Mouse (Mus musculus) CH12.LX (cell line): ENCODE data around the gene Plac8. TPM values are rescaled to one million over a fixed set of nuclear protein-coding genes. Genes with fewer than 3 reads are reported as not detected.

ENCODE experiments used
- DNase-seq: peaks from one replicate; pipeline ENCODE4 v3.0.0-alpha.2; 2013; ENCODE audit errors: extremely low read depth
- H3K27ac ChIP-seq: 2 replicates; pipeline ENCODE4 v1.5.1; 2012; ENCODE audit warnings: low read depth, mild to moderate bottlenecking, control low read depth, moderate library complexity; ENCODE audit not compliant: insufficient read depth
- H3K27me3 ChIP-seq: replicated peaks from 2 replicates; pipeline ENCODE3; 2012; ENCODE audit warnings: inconsistent platforms
- H3K36me3 ChIP-seq, 2 experiments: replicated peaks in 1 of 2; 2 replicates each; pipeline versions ENCODE3 to v1.6.1; 2012; ENCODE audit warnings: inconsistent platforms in 1 of 2, low read length in 1 of 2, mild to moderate bottlenecking in 1 of 2, mixed read lengths in 1 of 2, moderate library complexity in 1 of 2; ENCODE audit not compliant: control insufficient read depth in 1 of 2, insufficient read depth in 1 of 2
- H3K4me1 ChIP-seq, 2 experiments: 2 replicates each; pipeline ENCODE4 v1.6.1; 2012; ENCODE audit warnings: inconsistent platforms in 1 of 2, moderate library complexity in 1 of 2; ENCODE audit not compliant: insufficient read depth in 2 of 2, control insufficient read depth in 1 of 2
- H3K4me2 ChIP-seq: 2 replicates; pipeline ENCODE4 v1.6.1; 2012; ENCODE audit warnings: low read depth, mild to moderate bottlenecking, control low read depth; ENCODE audit not compliant: poor library complexity, insufficient read depth, severe bottlenecking
- H3K4me3 ChIP-seq, 3 experiments: fragments of 150-350 bp in 1 of 3; sonication (generic) in 1 of 3; replicated peaks in 1 of 3; 2 replicates each; pipeline versions ENCODE3 to v1.5.1; 2011 to 2012; ENCODE audit warnings: low read depth in 2 of 3, low read length in 2 of 3, mild to moderate bottlenecking in 2 of 3, moderate library complexity in 2 of 3, control low read depth in 1 of 3, improper control_type of control experiment in 1 of 3, inconsistent platforms in 1 of 3, mixed read lengths in 1 of 3; ENCODE audit not compliant: poor library complexity in 1 of 3
- H3K79me2 ChIP-seq: replicated peaks from 2 replicates; pipeline ENCODE4 v1.6.1; 2012; ENCODE audit warnings: mild to moderate bottlenecking, moderate library complexity; ENCODE audit not compliant: control insufficient read depth, poor library complexity, insufficient read depth, severe bottlenecking; ENCODE audit errors: extremely low read depth
- H3K9ac ChIP-seq: 2 replicates; pipeline ENCODE4 v1.6.1; 2012; ENCODE audit warnings: low read depth, mild to moderate bottlenecking, control low read depth, moderate library complexity; ENCODE audit not compliant: insufficient read depth
- H3K9me3 ChIP-seq: replicated peaks from 2 replicates; pipeline ENCODE3; 2012; ENCODE audit warnings: low read length, inconsistent platforms, mixed read lengths
- BHLHE40 ChIP-seq: IDR thresholded peaks from 2 replicates; pipeline ENCODE4 v1.6.1; 2011; ENCODE audit warnings: mild to moderate bottlenecking, low read depth, low read length, improper control_type of control experiment
- CTCF ChIP-seq, 2 experiments: IDR thresholded peaks in 1 of 2; conservative IDR thresholded peaks in 1 of 2; 2 replicates each; pipeline ENCODE4 v1.5.1; 2011 to 2012; ENCODE audit warnings: low read depth in 2 of 2, low read length in 2 of 2, improper control_type of control experiment in 1 of 2, inconsistent platforms in 1 of 2, mild to moderate bottlenecking in 1 of 2, moderate library complexity in 1 of 2
- E2F4 ChIP-seq: IDR thresholded peaks from 2 replicates; pipeline ENCODE4 v1.6.1; 2011; ENCODE audit warnings: low read depth, low read length, improper control_type of control experiment; ENCODE audit not compliant: insufficient replicate concordance
- ELF1 ChIP-seq: IDR thresholded peaks from 2 replicates; pipeline ENCODE4 v1.6.1; 2014; ENCODE audit warnings: low read depth, mild to moderate bottlenecking, inconsistent platforms, low read length, improper control_type of control experiment
- EP300 ChIP-seq: IDR thresholded peaks from 2 replicates; pipeline ENCODE4 v1.6.1; 2011; ENCODE audit warnings: low read length, improper control_type of control experiment
- ETS1 ChIP-seq: conservative IDR thresholded peaks from 2 replicates; pipeline ENCODE4 v1.6.1; 2012; ENCODE audit warnings: low read depth, mild to moderate bottlenecking, inconsistent platforms, low read length, improper control_type of control experiment, moderate library complexity
- HCFC1 ChIP-seq: IDR thresholded peaks from 2 replicates; pipeline ENCODE4 v1.6.1; 2012; ENCODE audit warnings: low read depth, mild to moderate bottlenecking, inconsistent platforms, low read length, improper control_type of control experiment
- IRF4 ChIP-seq: IDR thresholded peaks from 2 replicates; pipeline ENCODE4 v1.6.1; 2014; ENCODE audit warnings: low read depth, mild to moderate bottlenecking, inconsistent platforms, low read length, improper control_type of control experiment
- JUN ChIP-seq: IDR thresholded peaks from 2 replicates; pipeline ENCODE4 v1.6.1; 2011; ENCODE audit warnings: low read depth, mild to moderate bottlenecking, low read length, improper control_type of control experiment, moderate library complexity; ENCODE audit not compliant: insufficient read depth
- JUND ChIP-seq: conservative IDR thresholded peaks from 2 replicates; pipeline ENCODE4 v1.6.1; 2011; ENCODE audit warnings: low read depth, low read length, improper control_type of control experiment
- KAT2A ChIP-seq: IDR thresholded peaks from 2 replicates; pipeline ENCODE4 v1.6.1; 2012; ENCODE audit warnings: low read length, improper control_type of control experiment, inconsistent platforms; ENCODE audit not compliant: insufficient replicate concordance
- MAFK ChIP-seq: IDR thresholded peaks from 2 replicates; pipeline ENCODE4 v1.6.1; 2011; ENCODE audit warnings: low read length, improper control_type of control experiment; ENCODE audit not compliant: insufficient replicate concordance
- MAX ChIP-seq: IDR thresholded peaks from 2 replicates; pipeline ENCODE4 v1.6.1; 2011; ENCODE audit warnings: low read length, improper control_type of control experiment
- MAZ ChIP-seq: IDR thresholded peaks from 2 replicates; pipeline ENCODE4 v1.6.1; 2012; ENCODE audit warnings: low read depth, mild to moderate bottlenecking, inconsistent platforms, low read length, improper control_type of control experiment, moderate library complexity
- MEF2A ChIP-seq: IDR thresholded peaks from 2 replicates; pipeline ENCODE4 v1.6.1; 2014; ENCODE audit warnings: low read depth, mild to moderate bottlenecking, inconsistent platforms, low read length, improper control_type of control experiment, borderline replicate concordance
- MXI1 ChIP-seq: IDR thresholded peaks from 2 replicates; pipeline ENCODE4 v1.6.1; 2011; ENCODE audit warnings: mild to moderate bottlenecking, low read depth, low read length, improper control_type of control experiment
- MYC ChIP-seq: IDR thresholded peaks from 2 replicates; pipeline ENCODE4 v1.6.1; 2011; ENCODE audit warnings: low read depth, mild to moderate bottlenecking, improper control_type of control experiment, low read length
- NELFE ChIP-seq: IDR thresholded peaks from 2 replicates; pipeline ENCODE4 v1.6.1; 2011; ENCODE audit warnings: low read depth, low read length, improper control_type of control experiment
- NRF1 ChIP-seq: IDR thresholded peaks from 2 replicates; pipeline ENCODE4 v1.6.1; 2014; ENCODE audit warnings: low read depth, mild to moderate bottlenecking, inconsistent platforms, low read length, improper control_type of control experiment, moderate library complexity
- PAX5 ChIP-seq: IDR thresholded peaks from 2 replicates; pipeline ENCODE4 v1.6.1; 2012; ENCODE audit warnings: low read length, inconsistent platforms, mixed read lengths
- POLR2A ChIP-seq: IDR thresholded peaks from 2 replicates; pipeline ENCODE4 v1.6.1; 2011; ENCODE audit warnings: low read depth, mild to moderate bottlenecking, improper control_type of control experiment, low read length
- POLR2AphosphoS2 ChIP-seq: IDR thresholded peaks from 2 replicates; pipeline ENCODE4 v1.6.1; 2011; ENCODE audit warnings: low read depth, low read length, improper control_type of control experiment
- RCOR1 ChIP-seq: conservative IDR thresholded peaks from 2 replicates; pipeline ENCODE4 v1.6.1; 2012; ENCODE audit warnings: low read depth, mild to moderate bottlenecking, inconsistent platforms, low read length, improper control_type of control experiment
- SIN3A ChIP-seq: IDR thresholded peaks from 2 replicates; pipeline ENCODE4 v1.6.1; 2012; ENCODE audit warnings: low read length, improper control_type of control experiment, inconsistent platforms
- USF1 ChIP-seq: IDR thresholded peaks from 2 replicates; pipeline ENCODE4 v1.6.1; 2014; ENCODE audit warnings: low read depth, mild to moderate bottlenecking, inconsistent platforms, low read length, improper control_type of control experiment
- ZC3H11A ChIP-seq: IDR thresholded peaks from 2 replicates; pipeline ENCODE4 v1.6.1; 2012; ENCODE audit warnings: low read depth, mild to moderate bottlenecking, inconsistent platforms, low read length, improper control_type of control experiment
- ZMIZ1 ChIP-seq: IDR thresholded peaks from 2 replicates; pipeline ENCODE4 v1.6.1; 2012; ENCODE audit warnings: low read depth, mild to moderate bottlenecking, inconsistent platforms, low read length, improper control_type of control experiment
- ZNF384 ChIP-seq: IDR thresholded peaks from 2 replicates; pipeline ENCODE4 v1.6.1; 2012; ENCODE audit warnings: low read depth, low read length, improper control_type of control experiment, inconsistent platforms
- dilution Hi-C: fragments of 300-500 bp; cut with MboI; formaldehyde crosslinking; loops from 2 replicates; pipeline ENCODE4 v1.14.3; 2020; ENCODE audit warnings: low sequenced_read_pairs; ENCODE audit not compliant: extremely low pct_unique_long_range_greater_than_20kb, extremely low pct_ligation_motif_present
- in situ Hi-C: fragments of 300-500 bp; cut with MboI; formaldehyde crosslinking; loops from 3 replicates; pipeline ENCODE4 v1.14.3; 2019; ENCODE audit warnings: low sequenced_read_pairs, low pct_ligation_motif_present, low pct_unique_long_range_greater_than_20kb, mixed read lengths
- polyA plus RNA-seq: library from polyadenylated mRNA; unstranded; fragments of >175 nt; gene quantifications from 2 replicates; pipeline ENCODE4 v1.2.1, GENCODE M21; 2012; ENCODE audit warnings: low read depth; ENCODE audit not compliant: insufficient read length
- total RNA-seq, 2 experiments: library from RNA; depleted of rRNA; stranded (reverse); fragments of 300-350 nt in 1 of 2; fragments of >200 nt in 1 of 2; gene quantifications; 2 replicates each; pipeline ENCODE4 v1.2.3; 2012 to 2014

Plac8 gene
- total and polyA plus RNA-seq, 3 experiments = 64.3 to 258 (median 161) TPM

DNA sequence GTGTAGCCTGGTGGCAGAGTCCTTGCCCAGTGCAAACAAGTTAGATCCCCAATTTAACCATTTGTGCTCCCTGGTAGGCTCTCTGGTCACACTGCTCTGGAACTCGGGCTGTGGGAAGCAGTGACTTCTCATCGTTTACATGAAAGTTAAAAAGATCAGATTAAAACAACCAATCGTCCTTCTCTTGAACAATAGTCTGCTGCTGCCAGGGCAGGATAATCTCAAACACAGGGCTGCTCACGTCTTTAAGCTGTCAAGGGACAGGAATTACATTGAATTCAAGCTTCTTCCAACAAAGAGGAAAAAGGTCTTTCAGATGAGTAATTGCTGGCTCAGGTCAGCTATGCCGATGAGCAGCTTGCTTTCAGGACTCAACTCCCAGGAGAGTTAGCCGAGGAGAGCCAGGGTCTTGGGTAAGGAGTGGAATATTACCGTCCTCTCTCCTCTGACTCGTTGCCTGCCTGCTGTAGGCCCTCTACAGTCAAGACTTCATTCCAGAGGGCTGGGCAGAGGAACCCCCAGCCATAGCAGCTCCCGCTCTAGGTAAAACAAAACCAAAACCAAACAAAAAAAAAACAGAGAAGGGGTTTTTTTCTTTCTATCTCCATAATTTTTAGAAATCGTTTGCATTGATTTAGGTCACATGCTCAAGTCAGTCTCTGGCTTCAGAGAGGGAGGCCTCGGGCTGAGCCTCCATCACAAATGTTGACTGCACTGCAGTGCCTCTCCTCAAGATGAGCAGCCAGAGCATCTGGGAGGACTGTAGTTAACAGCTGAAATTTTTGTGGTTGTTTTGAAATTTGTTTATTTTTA lies 9.8 kb upstream of the Plac8 start (continued):
- TF ChIP-seq E2F4 = no peak
- TF ChIP-seq MYC = peak; percentile 49
- TF ChIP-seq MAFK = no peak
- peak; percentile 33; the same call in 1 of the 2 replicates for TF ChIP-seq MEF2A
- TF ChIP-seq POLR2AphosphoS2 = no peak
- TF ChIP-seq CTCF (conservative IDR thresholded peaks at IDR 0.05 in 1 of 2, IDR thresholded peaks at IDR 0.05 in 1 of 2; ENCODE audit: low read depth in 2 of 2, low read length in 2 of 2) = no peak
- TF ChIP-seq JUN = no peak
- TF ChIP-seq NELFE = peak; percentile 42; the same call in 1 of the 2 replicates
- 0 out of 2 replicates have a peak, but pooled peaks have one; percentile 49 for TF ChIP-seq ZMIZ1
- no peak for TF ChIP-seq ZC3H11A

GRCm38 (mm10) chr5:100578863-100579411 lies 6.9 kb upstream of the Plac8 start:
- Histone ChIP-seq H3K36me3 (peaks cover 0 to 6% of the 10 kb centered on the region in 2 experiments), H3K27ac (peak overlapping the region; percentile 83), H3K9me3 (no peaks in the 10 kb centered on the region), H3K79me2 (no peaks in the 10 kb centered on the region), H3K9ac (peak overlapping the region; percentile 55), H3K4me1 (peaks cover 22 to 69% of the 10 kb centered on the region in 2 experiments), H3K27me3 (no peaks in the 10 kb centered on the region), H3K4me2 (peak overlapping the region; percentile 17), H3K4me3 (peak overlapping the region in 1 of 3 experiments; percentile 17)
- DNase-seq = peak; percentile 51
- in situ Hi-C loops = no loop called here
- dilution Hi-C loops = no loop called here
- TF ChIP-seq MYC (no peak), POLR2A (no peak), ZNF384 (peak; percentile 65), ELF1 (peak; percentile 27), ZMIZ1 (no peak), HCFC1 (0 out of 2 replicates have a peak, but pooled peaks have one; percentile 38), JUND (no peak; the same call in 1 of the 2 replicates), NRF1 (no peak), RCOR1 (no peak), PAX5 (no peak), MXI1 (peak; percentile 56; the same call in 1 of the 2 replicates), ETS1 (peak; percentile 37; the same call in 1 of the 2 replicates), MAX (peak; percentile 52; the same call in 1 of the 2 replicates), SIN3A (peak; percentile 74), KAT2A (no peak), MAFK (peak; percentile 89), IRF4 (peak; percentile 46; the same call in 1 of the 2 replicates), MAZ (no peak), EP300 (peak; percentile 62), POLR2AphosphoS2 (no peak), MEF2A (0 out of 2 replicates have a peak, but pooled peaks have one; percentile 27), USF1 (no peak), BHLHE40 (0 out of 2 replicates have a peak, but pooled peaks have one; percentile 13)
